Mouse (Mus musculus): Measurements from ENCODE around the gene Rfpl4. TPM values are rescaled to one million over a fixed set of nuclear protein-coding genes. Genes with fewer than 3 reads are reported as not detected.

Rfpl4 gene
- polyA plus RNA-seq, 1 experiment from 2014 or later, result not detected

DNA sequence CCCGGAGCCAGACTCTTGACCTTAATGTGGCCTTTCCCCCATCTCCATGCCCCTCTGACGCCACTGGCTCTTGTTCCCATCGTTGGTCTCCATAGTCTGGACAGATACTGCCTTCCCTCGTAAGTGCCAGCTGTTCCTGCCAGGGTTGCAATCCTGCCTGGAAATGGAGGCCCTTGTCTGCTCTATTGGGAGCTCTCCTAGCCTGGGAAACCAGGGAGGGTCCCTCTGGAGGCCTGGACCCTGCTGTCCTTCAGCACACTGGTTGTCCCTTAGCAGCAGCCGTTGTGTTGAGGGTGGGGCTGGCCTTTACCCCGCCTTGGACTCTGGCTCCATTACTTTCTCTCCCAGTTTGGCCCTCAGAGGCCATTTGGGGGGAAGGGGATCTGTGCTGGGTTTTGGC, 24.4 kb downstream of the Rfpl4 start:
- H3K9ac ChIP-seq, result no peak overlapping the region
- H3K9me3 ChIP-seq, result no peaks in the 10 kb centered on the region
- peaks cover 48% of the 10 kb centered on the region for H3K36me3 ChIP-seq
- 0 out of 2 replicates have a peak, but pooled peaks cover 3% of the 10 kb centered on the region for H3K4me1 ChIP-seq (replicated peaks)
- no peak overlapping the region for H3K27ac ChIP-seq
- 71% methylated on average over 6 of the region's 6 CpGs for WGBS
- no peak for ATAC-seq
- H3K27me3 ChIP-seq (replicated peaks), result no peaks in the 10 kb centered on the region
- no peak overlapping the region for H3K4me3 ChIP-seq (replicated peaks)
- H3K4me2 ChIP-seq (replicated peaks), result no peak overlapping the region

DNA sequence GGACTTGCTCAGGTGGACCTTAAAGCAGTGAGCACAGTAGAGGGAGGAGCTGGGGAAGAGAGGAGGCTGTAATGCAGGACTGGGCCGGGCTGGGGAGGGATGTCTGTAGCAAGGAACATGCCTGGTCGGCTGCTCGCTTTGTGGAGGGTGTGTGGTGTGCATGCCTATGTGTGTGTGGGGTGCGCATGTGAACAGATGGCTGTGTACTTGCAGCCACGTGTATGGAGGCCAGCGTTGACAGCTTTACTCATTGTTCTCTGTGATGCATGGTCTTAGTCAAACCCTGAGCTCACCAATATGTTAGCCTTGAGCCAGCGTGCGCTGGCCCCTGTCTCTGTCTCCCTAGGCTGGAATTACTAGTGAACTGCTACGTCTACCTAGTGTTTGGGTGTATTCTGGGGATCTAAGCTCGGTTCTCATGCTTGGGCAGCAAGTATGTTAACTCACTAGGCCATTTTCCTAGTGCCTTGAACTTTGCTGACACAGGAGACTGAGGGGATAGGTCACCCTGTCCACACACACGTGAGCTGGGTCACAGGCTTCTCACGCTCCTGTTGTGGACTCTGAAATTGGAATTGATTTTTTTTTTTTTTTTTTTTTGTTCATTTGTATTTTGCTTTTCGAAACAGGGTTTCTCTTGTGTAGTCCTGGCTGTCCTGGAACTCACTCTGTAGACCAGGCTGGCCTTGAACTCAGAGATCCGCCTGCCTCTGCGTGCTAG, 25.6 kb downstream of the Rfpl4 start:
- 91% methylated on average over 15 of the region's 15 CpGs for WGBS
- H3K4me2 ChIP-seq (replicated peaks), result no peak overlapping the region
- H3K9me3 ChIP-seq, result no peaks in the 10 kb centered on the region
- no peak overlapping the region for H3K27ac ChIP-seq
- no peak overlapping the region for H3K9ac ChIP-seq
- 0 out of 2 replicates have a peak, but pooled peaks cover 3% of the 10 kb centered on the region for H3K4me1 ChIP-seq (replicated peaks)
- H3K36me3 ChIP-seq, result peaks cover 46% of the 10 kb centered on the region
- H3K4me3 ChIP-seq (replicated peaks), result no peak overlapping the region
- ATAC-seq, result no peak
- H3K27me3 ChIP-seq (replicated peaks), result no peaks in the 10 kb centered on the region

DNA sequence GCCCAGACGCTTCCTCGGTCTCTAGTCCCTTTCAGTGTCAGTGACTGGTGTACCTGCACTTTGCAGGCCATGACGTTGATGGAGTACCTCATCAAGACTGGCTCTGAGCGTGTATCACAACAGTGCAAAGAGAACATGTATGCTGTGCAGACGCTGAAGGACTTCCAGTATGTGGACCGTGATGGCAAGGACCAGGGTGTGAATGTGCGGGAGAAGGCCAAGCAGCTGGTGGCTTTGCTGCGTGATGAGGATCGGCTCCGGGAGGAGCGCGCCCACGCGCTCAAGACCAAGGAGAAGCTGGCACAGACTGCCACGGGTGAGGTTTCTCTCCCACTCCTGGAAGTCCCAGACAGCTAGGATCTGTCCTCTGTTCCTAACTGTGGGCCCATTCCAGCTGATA, 26.9 kb downstream of the Rfpl4 start:
- no peak for ATAC-seq
- Histone ChIP-seq H3K9ac (no peak overlapping the region), H3K27ac (no peak overlapping the region), H3K36me3 (peaks cover 39% of the 10 kb centered on the region), H3K4me2 (replicated peaks) (no peak overlapping the region), H3K4me1 (replicated peaks) (0 out of 2 replicates have a peak, but pooled peaks cover 3% of the 10 kb centered on the region), H3K27me3 (replicated peaks) (no peaks in the 10 kb centered on the region), H3K9me3 (no peaks in the 10 kb centered on the region), H3K4me3 (replicated peaks) (no peak overlapping the region)
- WGBS, result 95% methylated on average over 15 of the region's 15 CpGs

DNA sequence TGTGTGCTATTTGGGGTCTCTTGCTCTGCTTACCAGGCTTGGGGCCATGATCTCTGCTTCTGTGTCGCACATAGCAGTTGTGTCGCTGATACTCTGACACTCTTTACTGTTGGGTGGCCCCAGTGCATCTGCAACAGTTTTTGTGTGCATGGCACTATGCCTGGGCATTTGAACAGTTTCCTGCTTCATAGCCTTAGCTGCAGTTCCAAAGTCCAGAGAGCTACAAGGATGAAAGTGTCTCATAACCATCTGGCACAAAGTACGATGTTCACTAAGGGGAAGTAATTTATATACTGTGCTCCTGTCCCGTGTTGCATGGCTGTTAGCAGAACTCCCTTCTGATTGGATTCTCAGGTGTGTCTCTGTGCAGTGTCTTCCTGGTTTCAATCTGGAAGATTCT, 28.9 kb downstream of the Rfpl4 start:
- Histone ChIP-seq H3K4me2 (replicated peaks) (peak overlapping the region; percentile 24; the same call in 1 of the 2 replicates), H3K27me3 (replicated peaks) (no peaks in the 10 kb centered on the region), H3K4me1 (replicated peaks) (peaks cover 5% of the 10 kb centered on the region; the same call in 1 of the 2 replicates), H3K36me3 (peaks cover 27% of the 10 kb centered on the region), H3K4me3 (replicated peaks) (no peak overlapping the region), H3K9ac (no peak overlapping the region), H3K27ac (peak overlapping the region; percentile 64), H3K9me3 (no peaks in the 10 kb centered on the region)
- peak; percentile 85 for ATAC-seq
- whole genome bisulfite sequencing, result 70% methylated on average over 4 of the region's 4 CpGs

DNA sequence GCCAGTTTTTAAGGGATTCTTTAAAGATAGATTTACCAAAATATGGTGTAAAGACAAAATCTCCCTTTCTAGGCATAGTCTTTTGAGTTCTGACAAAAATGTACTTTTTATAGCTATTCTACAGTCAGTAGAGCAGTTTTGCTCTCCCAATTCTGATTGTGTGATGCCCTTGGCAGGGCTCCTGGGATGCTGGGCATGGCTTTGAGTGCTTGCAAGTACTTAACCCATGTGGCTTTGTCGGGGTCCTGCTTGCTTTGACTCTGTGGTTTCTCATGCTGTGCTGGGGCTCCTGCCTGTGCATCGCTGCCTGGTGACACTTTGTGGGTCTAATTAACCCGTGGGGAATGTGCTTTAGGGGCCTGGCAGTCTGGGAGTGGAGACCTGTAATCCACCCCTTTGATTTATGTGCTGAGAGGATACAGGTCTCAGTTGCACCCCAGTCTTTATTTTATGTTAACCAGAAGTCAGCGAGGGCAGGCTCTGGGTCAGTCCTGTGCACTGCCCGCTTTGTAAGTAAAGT, 29.8 kb downstream of the Rfpl4 start:
- H3K27ac ChIP-seq, result no peak overlapping the region

DNA sequence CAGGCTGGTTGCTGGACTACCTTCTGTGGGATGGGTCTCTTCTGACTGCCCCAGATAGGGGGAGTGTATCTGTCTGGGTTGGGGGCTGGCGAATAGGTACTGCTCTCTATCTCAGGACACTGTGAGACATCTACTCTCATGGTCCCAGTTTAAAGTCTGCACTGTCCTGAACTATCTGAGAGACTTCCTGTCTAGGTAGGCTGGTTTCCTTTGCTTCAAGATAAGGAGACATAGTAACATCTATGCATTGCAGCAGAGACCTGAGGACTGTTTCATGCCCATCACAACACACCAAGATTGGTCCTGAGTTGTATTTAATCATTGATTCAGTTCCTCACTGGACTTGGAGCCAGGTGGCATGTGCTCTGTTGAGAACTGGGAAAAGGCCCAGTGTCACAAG, 31.2 kb downstream of the Rfpl4 start:
- H3K4me1 ChIP-seq (replicated peaks), result peaks cover 11% of the 10 kb centered on the region
- H3K36me3 ChIP-seq, result peaks cover 16% of the 10 kb centered on the region
- H3K4me2 ChIP-seq (replicated peaks), result no peak overlapping the region
- no peak overlapping the region for H3K27ac ChIP-seq
- H3K4me3 ChIP-seq (replicated peaks), result no peak overlapping the region
- ATAC-seq, result no peak
- WGBS, result 95% methylated on average over 1 of the region's 1 CpGs
- no peaks in the 10 kb centered on the region for H3K9me3 ChIP-seq
- H3K27me3 ChIP-seq (replicated peaks), result no peaks in the 10 kb centered on the region
- no peak overlapping the region for H3K9ac ChIP-seq

More for the DNA sequence above, 29.8 kb downstream of the Rfpl4 start:
- 75% methylated on average over 5 of the region's 5 CpGs for WGBS
- peaks cover 7% of the 10 kb centered on the region; the same call in 1 of the 2 replicates for H3K4me1 ChIP-seq (replicated peaks)
- H3K4me2 ChIP-seq (replicated peaks), result no peak overlapping the region
- no peaks in the 10 kb centered on the region for H3K27me3 ChIP-seq (replicated peaks)
- H3K9ac ChIP-seq, result no peak overlapping the region
- H3K9me3 ChIP-seq, result no peaks in the 10 kb centered on the region
- ATAC-seq, result no peak
- peaks cover 18% of the 10 kb centered on the region for H3K36me3 ChIP-seq
- H3K4me3 ChIP-seq (replicated peaks), result no peak overlapping the region

DNA sequence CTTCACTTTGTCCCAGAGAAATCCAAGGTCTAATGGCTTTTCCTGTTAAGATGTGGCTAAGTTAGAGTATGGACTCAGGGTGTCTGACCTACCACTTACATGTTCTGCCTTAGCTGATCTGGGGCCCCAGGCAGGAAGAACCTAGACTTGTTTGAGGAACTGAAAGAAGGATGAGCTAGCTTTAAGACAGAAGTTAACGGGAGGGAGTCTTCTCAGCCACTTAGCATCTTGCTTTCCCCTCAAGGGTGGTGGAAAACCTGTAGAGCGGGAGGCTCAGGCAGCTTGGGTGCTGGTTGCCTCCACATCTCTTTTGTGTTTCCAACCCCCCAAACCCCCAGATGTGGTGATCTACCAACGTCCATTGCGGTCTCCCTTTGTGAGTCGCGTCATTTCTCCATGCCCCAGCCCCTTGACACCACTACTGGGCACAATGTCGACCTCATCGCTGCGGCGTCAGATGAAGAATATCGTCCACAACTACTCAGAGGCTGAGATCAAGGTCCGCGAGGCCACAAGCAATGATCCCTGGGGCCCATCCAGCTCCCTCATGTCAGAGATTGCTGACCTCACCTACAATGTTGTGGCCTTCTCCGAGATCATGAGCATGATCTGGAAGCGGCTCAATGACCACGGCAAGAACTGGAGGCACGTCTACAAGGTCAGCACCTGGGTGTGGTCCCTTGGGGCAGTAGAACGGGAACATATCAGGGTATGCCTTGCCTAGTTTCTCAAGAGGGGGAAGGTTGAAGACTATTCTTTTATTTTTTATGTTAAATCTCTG, 33.2 kb downstream of the Rfpl4 start:
- WGBS, result 85% methylated on average over 18 of the region's 18 CpGs
- Histone ChIP-seq H3K36me3 (peaks cover 12% of the 10 kb centered on the region), H3K4me2 (replicated peaks) (peak overlapping the region; percentile 32), H3K27ac (0 out of 2 replicates have a peak overlapping the region, but pooled peaks have one; percentile 32), H3K9me3 (no peaks in the 10 kb centered on the region), H3K4me3 (replicated peaks) (no peak overlapping the region), H3K4me1 (replicated peaks) (peaks cover 10% of the 10 kb centered on the region), H3K9ac (0 out of 2 replicates have a peak overlapping the region, but pooled peaks have one; percentile 10), H3K27me3 (replicated peaks) (no peaks in the 10 kb centered on the region)
- ATAC-seq, result no peak

DNA sequence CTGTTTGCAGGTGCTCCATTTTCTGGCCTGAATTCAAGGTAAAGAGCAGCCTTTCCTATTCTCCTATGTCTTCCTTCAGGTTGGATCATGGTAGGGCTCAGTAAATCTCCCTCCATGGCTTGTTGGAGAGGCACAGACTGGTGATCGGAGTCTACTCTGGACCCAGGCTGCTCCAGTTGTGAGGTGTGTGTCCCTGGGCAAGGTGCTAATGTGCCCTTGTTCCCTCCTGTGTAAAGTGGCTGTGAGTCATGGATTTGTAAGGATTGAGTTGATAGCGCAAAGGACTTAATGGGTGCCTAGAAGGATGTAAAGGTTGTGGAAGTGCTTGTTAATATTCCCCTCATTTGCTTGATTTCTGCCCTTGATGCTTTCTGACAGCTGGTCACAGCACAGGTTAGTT, 34.8 kb downstream of the Rfpl4 start:
- Histone ChIP-seq H3K4me2 (replicated peaks) (peak overlapping the region; percentile 68), H3K27ac (peak overlapping the region; percentile 6; the same call in 1 of the 2 replicates), H3K9ac (no peak overlapping the region), H3K36me3 (peaks cover 19% of the 10 kb centered on the region), H3K4me1 (replicated peaks) (peaks cover 8% of the 10 kb centered on the region), H3K27me3 (replicated peaks) (no peaks in the 10 kb centered on the region), H3K9me3 (no peaks in the 10 kb centered on the region), H3K4me3 (replicated peaks) (peak overlapping the region; percentile 99; the same call in 1 of the 2 replicates)
- ATAC-seq, result no peak
- 87% methylated on average over 2 of the region's 2 CpGs for WGBS

DNA sequence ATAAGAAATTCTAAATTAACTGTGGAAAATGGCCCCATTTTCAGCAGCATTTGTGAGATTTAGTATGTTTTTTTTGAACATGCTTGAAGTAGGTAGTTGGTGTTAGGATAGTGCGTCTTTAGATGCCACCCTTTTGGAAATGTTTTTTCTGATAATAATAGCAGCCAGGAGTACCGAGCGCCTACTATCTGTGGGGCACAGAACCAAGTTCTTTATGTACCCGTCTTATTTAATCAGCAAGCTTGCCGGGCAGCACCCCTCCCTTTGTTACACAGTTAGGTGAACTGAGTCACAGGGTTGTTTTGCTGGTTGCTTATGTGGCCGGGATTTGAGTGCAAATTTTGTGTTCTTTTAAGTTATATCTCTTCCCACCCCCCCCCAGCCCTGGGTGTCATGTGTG, 35.5 kb downstream of the Rfpl4 start:
- 57% methylated on average over 6 of the region's 6 CpGs for WGBS
- H3K9ac ChIP-seq, result 0 out of 2 replicates have a peak overlapping the region, but pooled peaks have one; percentile 99

DNA sequence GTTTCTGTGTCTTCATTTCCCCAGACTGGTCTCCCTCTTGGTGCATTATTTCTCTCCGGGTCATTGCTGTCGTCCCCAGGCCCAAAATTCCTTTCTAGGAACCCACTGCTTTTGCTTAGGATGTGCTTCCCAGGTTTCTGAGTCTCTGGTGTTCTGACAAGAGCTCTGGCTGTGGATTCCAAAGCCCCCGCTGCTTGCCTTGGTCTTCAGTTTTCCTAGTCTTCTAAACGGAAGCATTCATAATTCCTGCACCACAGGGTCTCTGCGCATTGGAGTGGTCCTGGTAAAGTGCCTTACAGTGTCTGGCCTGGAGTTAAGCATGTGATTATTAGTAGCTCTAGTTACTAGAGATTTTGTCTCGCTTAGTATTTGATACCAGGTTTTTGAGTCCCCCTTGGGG, 35.9 kb downstream of the Rfpl4 start:
- 11% methylated on average over 6 of the region's 6 CpGs for WGBS
- peak overlapping the region; percentile 95 for H3K27ac ChIP-seq
- H3K9ac ChIP-seq, result peak overlapping the region; percentile 99
- no peaks in the 10 kb centered on the region for H3K9me3 ChIP-seq
- H3K4me3 ChIP-seq (replicated peaks), result peak overlapping the region; percentile 99
- H3K4me2 ChIP-seq (replicated peaks), result peak overlapping the region; percentile 68
- peaks cover 26% of the 10 kb centered on the region for H3K36me3 ChIP-seq
- ATAC-seq, result no peak
- peaks cover 8% of the 10 kb centered on the region for H3K4me1 ChIP-seq (replicated peaks)
- no peaks in the 10 kb centered on the region for H3K27me3 ChIP-seq (replicated peaks)

More for the DNA sequence above, 35.5 kb downstream of the Rfpl4 start:
- Histone ChIP-seq H3K36me3 (peaks cover 23% of the 10 kb centered on the region), H3K4me2 (replicated peaks) (peak overlapping the region; percentile 68), H3K4me1 (replicated peaks) (peaks cover 8% of the 10 kb centered on the region), H3K4me3 (replicated peaks) (peak overlapping the region; percentile 99), H3K27me3 (replicated peaks) (no peaks in the 10 kb centered on the region), H3K9me3 (no peaks in the 10 kb centered on the region), H3K27ac (no peak overlapping the region)
- no peak for ATAC-seq

DNA sequence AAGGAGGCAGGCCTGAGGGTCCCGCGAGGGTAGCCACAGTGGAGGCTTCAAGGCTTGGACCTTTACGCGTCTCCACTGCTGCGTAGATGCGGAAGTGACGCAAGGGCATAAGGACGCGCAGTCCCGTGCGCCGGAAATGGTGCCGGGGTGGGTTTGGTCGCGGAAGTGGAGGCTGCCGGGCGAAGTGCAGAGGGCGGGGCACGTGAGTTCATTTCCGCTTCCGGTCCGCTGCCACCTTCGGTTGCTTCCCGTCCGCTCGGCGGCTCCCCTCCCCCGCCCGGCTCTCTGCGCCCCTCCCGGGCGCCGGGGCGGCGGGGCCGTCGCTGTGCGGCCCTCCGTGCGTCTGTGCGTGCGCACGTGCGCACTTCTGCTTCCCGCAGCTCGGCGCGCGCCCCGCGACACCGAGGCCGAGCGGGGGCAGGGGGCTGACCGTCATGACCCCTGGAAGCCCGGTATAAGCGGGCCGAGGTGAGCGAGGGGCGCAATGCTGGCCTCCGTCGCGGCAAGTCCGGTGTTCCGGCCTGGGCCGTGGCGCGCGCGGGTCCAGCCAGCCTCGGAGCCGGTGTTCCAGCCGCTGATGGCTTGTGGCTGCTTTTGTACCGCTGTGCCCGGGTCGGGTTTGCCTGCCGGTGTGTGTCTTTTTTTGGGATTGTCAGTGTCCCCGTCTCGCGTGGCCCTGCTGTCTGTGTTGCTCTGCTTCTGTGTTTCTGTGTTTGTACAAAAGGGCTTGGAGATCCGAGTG, 36.6 kb downstream of the Rfpl4 start, which contains the start of gene Epn1:
Gene Epn1 (plus strand): TSS at position 226 of the 742 bp plus-strand sequence.
- Histone ChIP-seq H3K9me3 (no peaks in the 10 kb centered on the region), H3K27ac (peak within 1 kb of the TSS; percentile 95), H3K9ac (peak within 1 kb of the TSS; percentile 99), H3K4me3 (replicated peaks) (peak within 1 kb of the TSS; percentile 99), H3K36me3 (peaks cover 27% of the 10 kb centered on the region), H3K4me1 (replicated peaks) (peaks cover 8% of the 10 kb centered on the region), H3K4me2 (replicated peaks) (peak within 1 kb of the TSS; percentile 68), H3K27me3 (replicated peaks) (no peaks in the 10 kb centered on the region)
- ATAC-seq, result peak; percentile 96
- under 1% methylated on average over 69 of the region's 81 CpGs for WGBS
